Mouse (Mus musculus) midbrain, embryonic 16.5 days (tissue): Measurements from ENCODE around the gene Gsdma. TPM values are rescaled to one million over a fixed set of nuclear protein-coding genes. Genes with fewer than 3 reads are reported as not detected.
A peak's percentile ranks its signal among the peaks of the same experiment; 100 is the strongest.
"Not testable (repeated sequence)": the region's sequence is repeated elsewhere in the genome, so short reads cannot be mapped to it uniquely, and the experiment has no call there.

Experiments
- ATAC-seq: fragments of 200-750 bp; cut with Nextera tagmentation; 2 replicates; pipeline ENCODE4 v1.8.0; 2017; ENCODE audit warnings: moderate TSS enrichment
- H3K27ac ChIP-seq: fragments of 300-500 bp; sonication (generic); 2 replicates; pipeline ENCODE4 v1.5.1; 2014; ENCODE audit warnings: mild to moderate bottlenecking, low read length, mixed read lengths
- H3K27me3 ChIP-seq: fragments of 300-500 bp; sonication (generic); 2 replicates; pipeline ENCODE4 v1.6.1; 2014; ENCODE audit warnings: low read depth, low read length, mixed read lengths; ENCODE audit not compliant: control insufficient read depth, insufficient read depth
- H3K36me3 ChIP-seq: fragments of 300-500 bp; sonication (generic); 2 replicates; pipeline ENCODE4 v1.6.1; 2014; ENCODE audit warnings: mild to moderate bottlenecking, low read length, moderate library complexity, mixed read lengths; ENCODE audit not compliant: control insufficient read depth, insufficient read depth
- H3K4me1 ChIP-seq: fragments of 300-500 bp; sonication (generic); 2 replicates; pipeline ENCODE4 v1.6.1; 2014; ENCODE audit warnings: mild to moderate bottlenecking, low read length, mixed read lengths; ENCODE audit not compliant: control insufficient read depth, insufficient read depth
- H3K4me2 ChIP-seq: fragments of 300-500 bp; sonication (generic); 2 replicates; pipeline ENCODE4 v1.6.1; 2014; ENCODE audit warnings: mild to moderate bottlenecking, low read length, mixed read lengths
- H3K4me3 ChIP-seq: fragments of 300-500 bp; sonication (generic); 2 replicates; pipeline ENCODE4 v1.5.1; 2014; ENCODE audit warnings: low read depth, mild to moderate bottlenecking, low read length, moderate library complexity, mixed read lengths
- H3K9ac ChIP-seq: fragments of 300-500 bp; sonication (generic); 2 replicates; pipeline ENCODE4 v1.6.1; 2014; ENCODE audit warnings: low read depth, low read length, mixed read lengths
- H3K9me3 ChIP-seq: fragments of 300-500 bp; sonication (generic); replicated peaks from 2 replicates; pipeline ENCODE4 v1.6.1; 2014; ENCODE audit warnings: mild to moderate bottlenecking, low read length, mixed read lengths; ENCODE audit not compliant: control insufficient read depth, poor library complexity, severe bottlenecking
- WGBS: fragments of 180-500 bp; shearing (Covaris S2); extraction: QIAGEN DNeasy Blood & Tissue Kit; methylation state at CpG from one replicate; pipeline ENCODE4 v1.1.7; 2014; 5-methylcytosine and 5-hydroxymethylcytosine counted together
- polyA plus RNA-seq: library from polyadenylated mRNA; unstranded; fragments of >200 nt; fragmentation: Nextera tagmentation; extraction: Ambion mirVana; gene quantifications from 2 replicates; pipeline ENCODE4 v1.2.1, GENCODE M21; 2015

Gene Gsdma
- polyA plus RNA-seq, 1 experiment from 2014 or later = not detected

- Histone ChIP-seq H3K4me3 (no peak overlapping the region), H3K4me1 (no peaks in the 10 kb centered on the region), H3K9ac (no peak overlapping the region), H3K9me3 (no peaks in the 10 kb centered on the region), H3K27ac (no peak overlapping the region), H3K4me2 (no peak overlapping the region), H3K27me3 (no peaks in the 10 kb centered on the region; the same call in 1 of the 2 replicates), H3K36me3 (no peaks in the 10 kb centered on the region)
- WGBS = 68% methylated on average over 5 of the region's 5 CpGs
- no peak for ATAC-seq
Measured at GRCm38 (mm10) chr11:98640091-98640490, 24.1 kb upstream of the Gsdma start.

GRCm38 (mm10) chr11:98644757-98645156 is 19.4 kb upstream of the Gsdma start:
- no peak overlapping the region for H3K27ac ChIP-seq
- no peaks in the 10 kb centered on the region; the same call in 1 of the 2 replicates for H3K27me3 ChIP-seq
- ATAC-seq = no peak
- H3K36me3 ChIP-seq = no peaks in the 10 kb centered on the region
- H3K9me3 ChIP-seq = no peaks in the 10 kb centered on the region
- 83% methylated on average over 3 of the region's 3 CpGs for WGBS
- H3K4me1 ChIP-seq = no peaks in the 10 kb centered on the region
- H3K4me2 ChIP-seq = no peak overlapping the region
- H3K4me3 ChIP-seq = no peak overlapping the region
- H3K9ac ChIP-seq = no peak overlapping the region

DNA sequence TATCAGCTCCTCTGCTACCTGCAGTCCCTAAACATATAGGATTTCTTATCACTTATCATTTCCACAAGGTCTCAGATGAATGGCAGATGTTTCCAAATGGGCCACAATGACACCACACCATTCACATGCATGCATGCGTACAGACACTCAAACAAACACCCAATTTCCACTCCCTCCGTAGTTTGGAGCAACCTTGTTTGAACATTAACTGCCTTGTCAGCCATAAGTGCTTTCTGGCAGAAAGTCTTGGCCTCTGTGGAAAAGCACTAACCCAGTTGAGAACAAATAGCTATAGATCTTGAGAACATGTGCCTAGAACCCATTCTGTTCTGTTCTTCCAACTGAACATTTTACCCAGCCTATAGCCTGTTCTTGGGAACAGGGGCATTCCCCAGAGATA is 18.2 kb upstream of the Gsdma start:
- Histone ChIP-seq H3K36me3 (no peaks in the 10 kb centered on the region), H3K4me3 (no peak overlapping the region), H3K4me1 (no peaks in the 10 kb centered on the region), H3K4me2 (no peak overlapping the region), H3K27me3 (no peaks in the 10 kb centered on the region; the same call in 1 of the 2 replicates), H3K9me3 (no peaks in the 10 kb centered on the region), H3K27ac (no peak overlapping the region), H3K9ac (no peak overlapping the region)
- no peak for ATAC-seq
- 93% methylated on average over 2 of the region's 2 CpGs for WGBS

DNA sequence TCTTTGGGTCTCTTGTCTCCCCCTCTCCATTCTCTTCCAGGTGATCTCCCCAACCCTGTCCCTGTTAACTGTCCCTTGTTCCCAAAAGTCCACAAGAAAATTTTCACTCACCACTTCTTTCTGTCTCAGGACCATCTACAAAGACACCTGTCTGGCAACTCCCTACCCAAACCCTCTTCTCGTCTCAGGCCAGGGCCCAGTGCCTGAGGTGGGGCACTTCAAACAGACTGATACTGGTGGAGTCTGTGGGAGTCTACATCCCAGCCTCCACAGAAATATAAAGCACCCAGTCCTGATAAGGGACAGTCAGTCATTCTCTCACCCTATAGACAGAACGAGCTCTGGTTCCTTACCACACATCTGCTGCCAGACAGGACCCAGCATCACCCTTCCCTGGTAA is 17.7 kb upstream of the Gsdma start, which contains the start of gene Gsdma2:
TSS of gene Gsdma2 (plus strand) at position 301 of the 400 bp plus-strand sequence.
- 72% methylated on average over 2 of the region's 2 CpGs for WGBS
- H3K27ac ChIP-seq = no peak within 1 kb of the TSS
- no peak within 1 kb of the TSS for H3K4me3 ChIP-seq
- H3K9ac ChIP-seq = no peak within 1 kb of the TSS
- H3K27me3 ChIP-seq = no peaks in the 10 kb centered on the region; the same call in 1 of the 2 replicates
- no peak for ATAC-seq
- no peaks in the 10 kb centered on the region for H3K9me3 ChIP-seq
- no peak within 1 kb of the TSS for H3K4me2 ChIP-seq
- no peaks in the 10 kb centered on the region for H3K36me3 ChIP-seq
- no peaks in the 10 kb centered on the region for H3K4me1 ChIP-seq

DNA sequence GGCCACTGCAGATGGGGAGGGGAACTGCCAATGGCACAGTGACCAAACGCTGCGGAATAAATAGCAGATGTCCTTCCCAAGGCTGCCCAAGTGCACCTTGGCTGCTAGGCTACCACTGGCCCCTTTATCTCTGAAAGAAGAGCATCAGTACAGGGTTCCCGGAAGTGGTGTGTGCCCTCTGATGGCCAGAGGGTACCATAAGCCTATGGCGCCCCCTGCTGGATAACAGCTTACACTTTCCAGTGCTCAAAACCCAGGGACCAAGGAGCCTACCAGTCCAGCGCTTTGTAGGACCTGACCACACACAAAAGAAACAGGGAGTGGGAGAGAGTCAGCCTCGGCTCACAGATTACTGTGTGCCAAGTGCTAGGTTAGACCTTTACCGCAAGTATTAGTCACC is 9.1 kb upstream of the Gsdma start:
- H3K27me3 ChIP-seq, H3K36me3 ChIP-seq, H3K4me2 ChIP-seq, H3K9ac ChIP-seq, H3K4me1 ChIP-seq, H3K9me3 ChIP-seq, ATAC-seq, H3K4me3 ChIP-seq, H3K27ac ChIP-seq: not testable (repeated sequence)
- 15% methylated on average over 7 of the region's 7 CpGs for WGBS

DNA sequence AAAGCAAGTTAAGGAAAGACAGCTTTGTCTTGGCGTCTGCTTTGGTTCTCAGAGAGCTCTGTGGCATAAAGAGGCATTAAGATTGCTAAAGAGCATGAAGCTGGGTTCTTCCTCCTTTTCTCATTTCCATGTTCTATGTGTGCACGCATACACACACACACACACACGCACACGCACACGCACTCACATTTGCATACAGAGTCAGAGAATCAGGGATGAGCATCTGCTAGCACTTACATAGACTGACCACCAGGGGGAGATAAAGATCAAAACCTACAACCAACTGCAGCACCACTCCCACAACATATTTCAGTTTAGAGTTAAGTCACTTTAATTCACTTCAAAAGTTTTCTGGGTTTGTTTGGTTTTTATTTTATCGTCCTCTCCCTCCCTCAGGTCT is 3.6 kb upstream of the Gsdma start:
- ATAC-seq = no peak
- 5% methylated on average over 6 of the region's 6 CpGs for WGBS
- peak overlapping the region; percentile 39 for H3K4me2 ChIP-seq
- H3K9ac ChIP-seq = 0 out of 2 replicates have a peak overlapping the region, but pooled peaks have one; percentile 30
- no peaks in the 10 kb centered on the region for H3K36me3 ChIP-seq
- peaks cover 4% of the 10 kb centered on the region; the same call in 1 of the 2 replicates for H3K4me1 ChIP-seq
- H3K27me3 ChIP-seq = no peaks in the 10 kb centered on the region
- H3K27ac ChIP-seq = no peak overlapping the region
- H3K4me3 ChIP-seq = no peak overlapping the region
- H3K9me3 ChIP-seq = no peaks in the 10 kb centered on the region

GRCm38 (mm10) chr11:98668984-98669383 is 4.8 kb downstream of the Gsdma start:
- WGBS = 67% methylated on average over 2 of the region's 2 CpGs

DNA sequence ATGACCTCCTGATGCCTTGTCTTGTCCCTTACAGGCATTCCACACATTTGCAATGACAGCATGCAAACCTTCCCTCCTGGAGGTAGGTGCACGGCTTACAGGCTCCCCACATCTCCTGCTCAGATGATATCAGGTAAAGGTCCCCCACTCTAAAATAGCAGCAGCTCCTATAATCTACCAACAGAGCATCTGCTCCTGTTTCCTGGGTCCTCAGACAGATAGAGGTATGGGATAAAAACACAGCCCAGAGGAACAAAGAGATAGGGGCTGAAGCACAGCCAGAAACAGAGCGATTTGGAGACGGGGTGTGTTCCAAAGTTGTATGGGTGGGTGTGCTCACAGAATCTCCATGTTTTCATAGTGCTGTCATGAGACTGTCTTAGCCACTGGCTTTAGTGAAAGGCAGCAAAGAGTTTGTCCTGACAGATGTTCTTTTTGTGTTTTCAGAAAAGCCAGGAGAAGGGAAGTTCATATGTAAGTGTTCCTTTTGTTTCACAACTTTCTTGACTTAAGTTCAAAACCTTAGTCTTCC is 7.2 kb downstream of the Gsdma start:
- Histone ChIP-seq H3K4me3 (no peak overlapping the region), H3K36me3 (no peaks in the 10 kb centered on the region), H3K9me3 (no peaks in the 10 kb centered on the region), H3K27ac (no peak overlapping the region), H3K4me1 (no peaks in the 10 kb centered on the region), H3K9ac (no peak overlapping the region), H3K4me2 (no peak overlapping the region), H3K27me3 (peaks cover 7% of the 10 kb centered on the region; the same call in 1 of the 2 replicates)
- 80% methylated on average over 3 of the region's 3 CpGs for WGBS
- ATAC-seq = no peak

More at GRCm38 (mm10) chr11:98668984-98669383, 4.8 kb downstream of the Gsdma start:
- Histone ChIP-seq H3K27me3 (peaks cover 7% of the 10 kb centered on the region; the same call in 1 of the 2 replicates), H3K4me2 (no peak overlapping the region), H3K36me3 (no peaks in the 10 kb centered on the region), H3K9me3 (no peaks in the 10 kb centered on the region), H3K4me1 (no peaks in the 10 kb centered on the region), H3K9ac (no peak overlapping the region), H3K4me3 (no peak overlapping the region), H3K27ac (no peak overlapping the region)
- ATAC-seq = no peak

DNA sequence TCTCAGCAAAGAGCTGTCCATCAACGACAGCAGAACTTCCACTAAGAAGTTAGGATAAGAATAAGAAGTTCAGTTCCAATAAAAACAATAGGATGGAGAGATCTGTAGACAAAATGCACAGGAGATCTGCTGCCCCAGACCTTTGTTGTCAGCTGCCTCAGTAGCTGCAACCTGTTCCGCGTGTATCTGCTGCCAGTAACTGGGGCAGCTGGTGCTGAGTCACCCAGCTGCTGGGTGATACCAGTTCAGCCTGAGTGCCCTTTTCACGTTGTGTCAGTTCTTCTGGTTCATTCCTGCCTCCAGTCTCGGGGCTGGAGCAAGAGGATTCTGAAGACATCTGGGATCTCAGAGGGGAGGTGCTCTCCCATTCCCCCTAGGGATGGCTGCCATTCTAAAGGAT is 7.7 kb downstream of the Gsdma start:
- H3K27ac ChIP-seq = no peak overlapping the region
- H3K4me1 ChIP-seq = no peaks in the 10 kb centered on the region
- H3K27me3 ChIP-seq = peaks cover 7% of the 10 kb centered on the region; the same call in 1 of the 2 replicates
- WGBS = 69% methylated on average over 5 of the region's 5 CpGs
- ATAC-seq = no peak
- H3K9ac ChIP-seq = no peak overlapping the region
- no peak overlapping the region for H3K4me2 ChIP-seq
- H3K4me3 ChIP-seq = no peak overlapping the region
- H3K36me3 ChIP-seq = no peaks in the 10 kb centered on the region
- no peaks in the 10 kb centered on the region for H3K9me3 ChIP-seq
